In genomic region chr5:124018651-124019050, GRCm38 (mm10) we compare ENCODE assay signal across 10 mouse cellular contexts. TPM values are rescaled to one million over a fixed set of nuclear protein-coding genes. Genes with fewer than 3 reads are reported as not detected.
A peak's percentile ranks its signal among the peaks of the same experiment; 100 is the strongest.
DNase-seq lines count a peak whose midpoint lies in the region; ATAC-seq and TF ChIP-seq lines count a peak whose summit lies in the region.
"Had no signal": no experiment of that assay in that cellular context is flagged by ENCODE, and none has a peak within 500 bp of the region (broad histone marks: within the 10 kb centered on the region; RNA-seq: fewer than 3 reads in every experiment).

No protein-coding gene starts in this region.

- WGBS in heart, adult 2 months = 77% methylated on average over 9 of the region's 9 CpGs
- WGBS in heart, embryonic 16.5 days = 76% methylated on average over 9 of the region's 9 CpGs

- intact Hi-C loops in heart, adult 2 months (cut with DNase I) = no loop called here
- intact Hi-C loops in heart, postnatal 14 days (cut with DNase I) = no loop called here
- intact Hi-C loops in left cerebral cortex, adult 2 months (cut with DNase I) = loop anchor here (1.0 kb wide), 1 partner anchor 25 kb away; no protein-coding TSS in a partner anchor
- intact Hi-C loops in left cerebral cortex, postnatal 25 days (cut with DNase I) = loop anchor here (1.0 kb wide), 1 partner anchor 25 kb away; no protein-coding TSS in a partner anchor

- H3K4me2 ChIP-seq in heart, embryonic 16.5 days (ENCODE audit: low read depth, low read length) = no peak overlapping the region; the same call in 1 of the 2 replicates
- H3K4me2 ChIP-seq: midbrain, embryonic 12.5 days had no signal

- no peak for DNase-seq in heart, adult 2 months
- no peak for DNase-seq in heart, postnatal 14 days
- DNase-seq in left cerebral cortex, adult 2 months (ENCODE audit: extremely low spot score in 1 of 2, low spot score in 2 of 2) = no peak
- no peak for DNase-seq in left cerebral cortex, postnatal 25 days (ENCODE audit: low spot score in 2 of 2)
- DNase-seq in MEL (ENCODE audit: low read depth, low spot score) = no peak
- no peak for DNase-seq in natural killer cell, adult 2 months (ENCODE audit: low spot score in 2 of 2)
- DNase-seq in thymus, postnatal 0 days (ENCODE audit: low spot score) = no peak

- H3K27me3 ChIP-seq in heart, adult 2 months (ENCODE audit: control insufficient read depth, insufficient read depth, low read length) = no peaks in the 10 kb centered on the region
- no peaks in the 10 kb centered on the region for H3K27me3 ChIP-seq in MEL (ENCODE audit: control insufficient read depth in 1 of 2, insufficient read depth in 2 of 2, low read length in 2 of 2)
- H3K27me3 ChIP-seq in heart, embryonic 16.5 days (ENCODE audit: control insufficient read depth, insufficient read depth, low read length) = no peaks in the 10 kb centered on the region
- H3K27me3 ChIP-seq: midbrain, embryonic 12.5 days had no signal

- H3K4me1 ChIP-seq in heart, adult 2 months (ENCODE audit: control insufficient read depth, insufficient read depth, low read length) = peaks cover 46% of the 10 kb centered on the region
- peaks cover 25 to 56% of the 10 kb centered on the region in 2 experiments for H3K4me1 ChIP-seq in MEL (ENCODE audit: control insufficient read depth in 1 of 2, insufficient read depth in 2 of 2, low read length in 2 of 2)
- peaks cover 65% of the 10 kb centered on the region for H3K4me1 ChIP-seq in heart, embryonic 16.5 days (ENCODE audit: control insufficient read depth, insufficient read depth, low read length)

- H3K27ac ChIP-seq in heart, adult 2 months = peak overlapping the region; percentile 60
- peak overlapping the region; percentile 83 for H3K27ac ChIP-seq in left cerebral cortex, adult 2 months
- H3K27ac ChIP-seq in MEL (ENCODE audit: control insufficient read depth, low read depth, low read length) = peak overlapping the region; percentile 66
- peak overlapping the region; percentile 68; the same call in 1 of the 2 replicates for H3K27ac ChIP-seq in heart, embryonic 16.5 days (ENCODE audit: low read length)
- H3K27ac ChIP-seq: midbrain, embryonic 12.5 days had no signal

- TF ChIP-seq RAD21 in MEL (IDR thresholded peaks at IDR 0.05; ENCODE audit: low read depth, low read length) = no peak

- no peak for TF ChIP-seq POLR2A in heart, adult 2 months (IDR thresholded peaks at IDR 0.05; ENCODE audit: insufficient read depth, low read depth, low read length)
- no peak for TF ChIP-seq POLR2A in MEL (IDR thresholded peaks at IDR 0.05; ENCODE audit: control insufficient read depth in 1 of 2, insufficient read depth in 1 of 2, low read depth in 1 of 2, low read length in 2 of 2, poor library complexity in 1 of 2)

- H3K79me2 ChIP-seq in heart, adult 2 months (replicated peaks; ENCODE audit: control insufficient read depth, insufficient read depth, low read length) = peaks cover 7% of the 10 kb centered on the region
- peaks cover 84% of the 10 kb centered on the region for H3K79me2 ChIP-seq in MEL (ENCODE audit: control insufficient read depth, insufficient read depth, low read length, poor library complexity)

- no peak for TF ChIP-seq CTCF in heart, adult 2 months (IDR thresholded peaks at IDR 0.05)
- TF ChIP-seq CTCF in left cerebral cortex, adult 2 months (IDR thresholded peaks at IDR 0.05) = no peak
- TF ChIP-seq CTCF in MEL (IDR thresholded peaks at IDR 0.05 in 2 of 3, conservative IDR thresholded peaks at IDR 0.05 in 1 of 3; ENCODE audit: control insufficient read depth in 1 of 3, insufficient read depth in 1 of 3, low read depth in 2 of 3, low read length in 3 of 3, poor library complexity in 1 of 3, severe bottlenecking in 1 of 3) = no peak

- no peaks in the 10 kb centered on the region for H3K9me3 ChIP-seq in MEL (replicated peaks; ENCODE audit: insufficient read depth, low read length)
- no peaks in the 10 kb centered on the region for H3K9me3 ChIP-seq in heart, embryonic 16.5 days (replicated peaks; ENCODE audit: control insufficient read depth, low read length)
- H3K9me3 ChIP-seq: midbrain, embryonic 12.5 days had no signal

- 0 out of 2 replicates have a peak, but pooled peaks cover 4% of the 10 kb centered on the region for H3K36me3 ChIP-seq in heart, adult 2 months (ENCODE audit: control insufficient read depth, insufficient read depth, low read length)
- peaks cover 5 to 44% of the 10 kb centered on the region in 2 experiments for H3K36me3 ChIP-seq in MEL (ENCODE audit: control insufficient read depth in 1 of 2, insufficient read depth in 2 of 2, low read length in 2 of 2)
- H3K36me3 ChIP-seq in heart, embryonic 16.5 days (ENCODE audit: control insufficient read depth, insufficient read depth) = peaks cover 3% of the 10 kb centered on the region; the same call in 1 of the 2 replicates

- no peak overlapping the region for H3K9ac ChIP-seq in heart, adult 2 months (ENCODE audit: low read depth, low read length)
- H3K9ac ChIP-seq in MEL (ENCODE audit: control insufficient read depth, low read depth, low read length, poor library complexity, severe bottlenecking) = no peak overlapping the region
- H3K9ac ChIP-seq in heart, embryonic 16.5 days (ENCODE audit: low read length) = no peak overlapping the region
- H3K9ac ChIP-seq: forebrain, postnatal 0 days; midbrain, embryonic 12.5 days had no signal

- no peak for ATAC-seq in heart, embryonic 16.5 days (replicated peaks; ENCODE audit: extremely low read depth, insufficient read depth, low FRiP score)

- no peak overlapping the region for H3K4me3 ChIP-seq in heart, adult 2 months
- no peak overlapping the region; the same call in 1 of the 2 replicates for H3K4me3 ChIP-seq in left cerebral cortex, adult 2 months
- no peak overlapping the region for H3K4me3 ChIP-seq in MEL (ENCODE audit: control insufficient read depth in 1 of 2, insufficient read depth in 1 of 2, low read depth in 2 of 2, low read length in 2 of 2)
- no peak overlapping the region for H3K4me3 ChIP-seq in heart, embryonic 16.5 days (ENCODE audit: low read length)
- H3K4me3 ChIP-seq: midbrain, embryonic 12.5 days had no signal

- TF ChIP-seq EP300 in heart, adult 2 months (IDR thresholded peaks at IDR 0.05; ENCODE audit: insufficient read depth, low read depth, low read length) = no peak
- no peak for TF ChIP-seq EP300 in MEL (IDR thresholded peaks at IDR 0.05; ENCODE audit: low read depth in 1 of 2, low read length in 2 of 2)

TF ChIP-seq in MEL, 35 proteins besides CTCF, POLR2A, EP300 and RAD21:
- no peak for TF ChIP-seq MYC (IDR thresholded peaks at IDR 0.05; ENCODE audit: low read depth, low read length)
- TF ChIP-seq MAX (IDR thresholded peaks at IDR 0.05; ENCODE audit: low read length) = no peak
- TF ChIP-seq SMC3 (IDR thresholded peaks at IDR 0.05; ENCODE audit: low read depth, low read length) = no peak
- TF ChIP-seq POLR2AphosphoS2 (IDR thresholded peaks at IDR 0.05; ENCODE audit: low read length) = no peak
- no peak for TF ChIP-seq MAZ (IDR thresholded peaks at IDR 0.05; ENCODE audit: low read depth, low read length)
- no peak for TF ChIP-seq HCFC1 (IDR thresholded peaks at IDR 0.05; ENCODE audit: low read depth, low read length)
TF ChIP-seq in MEL: peak in this region for 0.

RNA-seq across cellular contexts. Expression of gene Vps37b, which starts 13.4 kb away (rescaled TPM):
- 10 to 100 TPM; 16.0 to 16.7 TPM for total RNA-seq in heart, adult 2 months (2021)
- 22.7 and 29.4 TPM in 2 replicates for polyA plus RNA-seq in heart, adult 2 months (2012; rRNA removed)
- 10 to 100 TPM; 22.2 to 22.7 TPM for total RNA-seq in heart, postnatal 14 days (2021)
- total RNA-seq in left cerebral cortex, adult 2 months (2021) = 10 to 100 TPM; 46.1 to 47.3 TPM
- total RNA-seq in left cerebral cortex, postnatal 25 days (2021) = 10 to 100 TPM; 46.7 to 50.6 TPM
- 27.4 and 28.6 TPM in 2 replicates for total RNA-seq in MEL (2012; rRNA removed)
- polyA plus RNA-seq in MEL (2012; ENCODE audit: insufficient read depth in 1 of 2, insufficient read length in 2 of 2, low read depth in 1 of 2, low replicate concordance in 2 of 2, missing spikeins in 1 of 2) = 10 to 100 TPM in 1 of 2 experiments, not detected in 1; 66.0 TPM
- polyA plus RNA-seq in heart, embryonic 16.5 days (2015; fragmentation: Nextera tagmentation; extraction: Ambion mirVana) = 58.7 and 61.4 TPM in 2 replicates
- 32.4 and 32.8 TPM in 2 replicates for polyA plus RNA-seq in thymus, postnatal 0 days (2015; fragmentation: Nextera tagmentation; extraction: Ambion mirVana)

RNA-seq across cellular contexts. Expression of gene Hip1r, which starts 45.2 kb away (rescaled TPM):
- 10 to 100 TPM; 16.3 to 16.7 TPM for total RNA-seq in heart, adult 2 months (2021)
- polyA plus RNA-seq in heart, adult 2 months (2012; rRNA removed) = 7.0 and 7.9 TPM in 2 replicates
- total RNA-seq in heart, postnatal 14 days (2021) = 10 to 100 TPM; 23.2 to 25.0 TPM
- 10 to 100 TPM; 68.3 to 74.2 TPM for total RNA-seq in left cerebral cortex, adult 2 months (2021)
- 10 to 100 TPM; 60.5 to 67.1 TPM for total RNA-seq in left cerebral cortex, postnatal 25 days (2021)
- 14.9 and 16.6 TPM in 2 replicates for total RNA-seq in MEL (2012; rRNA removed)
- polyA plus RNA-seq in MEL (2012; ENCODE audit: insufficient read depth in 1 of 2, insufficient read length in 2 of 2, low read depth in 1 of 2, low replicate concordance in 2 of 2, missing spikeins in 1 of 2) = 10 to 100 TPM in 1 of 2 experiments, not detected in 1; 31.6 TPM
- polyA plus RNA-seq in heart, embryonic 16.5 days (2015; fragmentation: Nextera tagmentation; extraction: Ambion mirVana) = 11.2 and 11.7 TPM in 2 replicates
- 9.8 and 11.0 TPM in 2 replicates for polyA plus RNA-seq in thymus, postnatal 0 days (2015; fragmentation: Nextera tagmentation; extraction: Ambion mirVana)

Comparison
In these comparisons a context has a peak if more than half of its experiments do, and no peak if none do; other contexts are left out.
1. intact Hi-C loops: an anchor here in left cerebral cortex, adult 2 months (1.0 kb wide) and left cerebral cortex, postnatal 25 days (1.0 kb wide); none called in heart, adult 2 months and heart, postnatal 14 days.